ENCODE assay signal across 11 mouse cellular contexts in genomic region chr4:106679152-106679551, GRCm38 (mm10). TPM values are rescaled to one million over a fixed set of nuclear protein-coding genes. Genes with fewer than 3 reads are reported as not detected.
DNase-seq lines count a peak whose midpoint lies in the region; ATAC-seq and TF ChIP-seq lines count a peak whose summit lies in the region.
"Had no signal": no experiment of that assay in that cellular context is flagged by ENCODE, and none has a peak within 500 bp of the region (broad histone marks: within the 10 kb centered on the region; RNA-seq: fewer than 3 reads in every experiment).

No protein-coding gene starts in this region.

- DNase-seq in heart, postnatal 4 days = no peak
- DNase-seq in midbrain, embryonic 10.5 days (ENCODE audit: low spot score) = no peak
- no peak for DNase-seq in thymus, postnatal 10 days (ENCODE audit: low spot score in 2 of 2)
- no peak for DNase-seq in ovary, adult 18-20 months (ENCODE audit: low spot score)
- no peak for DNase-seq in adrenal gland, postnatal 14 days

- TF ChIP-seq CTCF in cortical plate, adult 2 months (IDR thresholded peaks at IDR 0.05; ENCODE audit: extremely low read depth, insufficient read depth, low read length) = no peak

- peaks cover 24% of the 10 kb centered on the region for H3K36me3 ChIP-seq in heart, embryonic 15.5 days
- H3K36me3 ChIP-seq in hindbrain, embryonic 13.5 days = peaks cover 27% of the 10 kb centered on the region
- H3K36me3 ChIP-seq in midbrain, embryonic 10.5 days = peaks cover 29% of the 10 kb centered on the region

- peak overlapping the region; percentile 79 for H3K4me2 ChIP-seq in heart, embryonic 15.5 days
- H3K4me2 ChIP-seq in hindbrain, embryonic 13.5 days = peak overlapping the region; percentile 90

- H3K9ac ChIP-seq in heart, embryonic 15.5 days = no peak overlapping the region
- H3K9ac ChIP-seq in hindbrain, embryonic 13.5 days = no peak overlapping the region

- H3K4me3 ChIP-seq in heart, embryonic 15.5 days = peak overlapping the region; percentile 87
- H3K4me3 ChIP-seq in cortical plate, adult 2 months (ENCODE audit: insufficient read depth, low read length) = peak overlapping the region; percentile 90
- H3K4me3 ChIP-seq in hindbrain, embryonic 13.5 days = peak overlapping the region; percentile 82
- peak overlapping the region; percentile 89 for H3K4me3 ChIP-seq in midbrain, embryonic 10.5 days

- TF ChIP-seq POLR2A in cortical plate, adult 2 months (IDR thresholded peaks at IDR 0.05; ENCODE audit: extremely low read depth, insufficient read depth, low read length) = no peak

- no peaks in the 10 kb centered on the region for H3K27me3 ChIP-seq in heart, embryonic 15.5 days
- H3K27me3 ChIP-seq in hindbrain, embryonic 13.5 days = no peaks in the 10 kb centered on the region
- no peaks in the 10 kb centered on the region for H3K27me3 ChIP-seq in midbrain, embryonic 10.5 days (ENCODE audit: low read depth, poor library complexity, severe bottlenecking)

- WGBS in heart, embryonic 15.5 days = 44% methylated on average over 3 of the region's 3 CpGs
- WGBS in hindbrain, embryonic 13.5 days = 44% methylated on average over 3 of the region's 3 CpGs
- WGBS in midbrain, embryonic 10.5 days = 34% methylated on average over 3 of the region's 3 CpGs

- no peak for ATAC-seq in heart, embryonic 15.5 days (replicated peaks; ENCODE audit: insufficient number of reproducible peaks, insufficient read depth, low FRiP score, low read depth)
- peak; percentile 56; the same call in 1 of the 2 replicates for ATAC-seq in hindbrain, embryonic 13.5 days (ENCODE audit: low FRiP score)

- no peaks in the 10 kb centered on the region for H3K9me3 ChIP-seq in heart, embryonic 15.5 days (replicated peaks)
- no peaks in the 10 kb centered on the region for H3K9me3 ChIP-seq in hindbrain, embryonic 13.5 days
- no peaks in the 10 kb centered on the region for H3K9me3 ChIP-seq in midbrain, embryonic 10.5 days (replicated peaks)

- H3K4me1 ChIP-seq in heart, embryonic 15.5 days (replicated peaks) = peaks cover 10% of the 10 kb centered on the region
- peaks cover 3% of the 10 kb centered on the region; the same call in 1 of the 2 replicates for H3K4me1 ChIP-seq in cortical plate, adult 2 months (ENCODE audit: control insufficient read depth, insufficient read depth, low read length)
- peaks cover 11% of the 10 kb centered on the region for H3K4me1 ChIP-seq in hindbrain, embryonic 13.5 days (replicated peaks)
- peaks cover 14% of the 10 kb centered on the region for H3K4me1 ChIP-seq in midbrain, embryonic 10.5 days

- H3K27ac ChIP-seq in heart, embryonic 15.5 days = no peak overlapping the region
- no peak overlapping the region for H3K27ac ChIP-seq in cortical plate, adult 2 months (ENCODE audit: insufficient read depth, low read length)
- H3K27ac ChIP-seq in hindbrain, embryonic 13.5 days = no peak overlapping the region
- H3K27ac ChIP-seq in midbrain, embryonic 10.5 days (replicated peaks) = no peak overlapping the region

RNA-seq across cellular contexts. Expression of gene Ttc4, which starts 0.4 kb away (rescaled TPM):
- 46.8 and 64.6 TPM in 2 replicates for polyA plus RNA-seq in heart, embryonic 15.5 days (2015; fragmentation: Nextera tagmentation; extraction: Ambion mirVana)
- 10 to 100 TPM; 21.6 to 23.9 TPM for total RNA-seq in heart, postnatal 4 days (2021)
- 112 and 118 TPM in 2 replicates for polyA plus RNA-seq in cortical plate, adult 2 months (2012; rRNA removed)
- 111 and 112 TPM in 2 replicates for polyA plus RNA-seq in hindbrain, embryonic 13.5 days (2015; fragmentation: Nextera tagmentation; extraction: Ambion mirVana)
- polyA plus RNA-seq in midbrain, embryonic 10.5 days (2016; fragmentation: Nextera tagmentation; extraction: Ambion mirVana) = 113 and 119 TPM in 2 replicates
- 26.0 and 30.3 TPM in 2 replicates for total RNA-seq in adrenal gland, postnatal 14 days (2021)

RNA-seq across cellular contexts. Expression of gene Pars2, which starts 28.3 kb away (rescaled TPM):
- 10.6 and 10.8 TPM in 2 replicates for polyA plus RNA-seq in heart, embryonic 15.5 days (2015; fragmentation: Nextera tagmentation; extraction: Ambion mirVana)
- 1 to 10 TPM; 6.7 to 7.4 TPM for total RNA-seq in heart, postnatal 4 days (2021)
- 10.4 and 10.7 TPM in 2 replicates for polyA plus RNA-seq in cortical plate, adult 2 months (2012; rRNA removed)
- polyA plus RNA-seq in hindbrain, embryonic 13.5 days (2015; fragmentation: Nextera tagmentation; extraction: Ambion mirVana) = 8.4 and 9.2 TPM in 2 replicates
- 16.2 and 16.5 TPM in 2 replicates for polyA plus RNA-seq in midbrain, embryonic 10.5 days (2016; fragmentation: Nextera tagmentation; extraction: Ambion mirVana)
- 6.3 and 8.6 TPM in 2 replicates for total RNA-seq in adrenal gland, postnatal 14 days (2021)

RNA-seq across cellular contexts. Expression of gene Mroh7, which starts 51.6 kb away (rescaled TPM):
- polyA plus RNA-seq in heart, embryonic 15.5 days (2015; fragmentation: Nextera tagmentation; extraction: Ambion mirVana) = 0.68 and 0.87 TPM in 2 replicates
- 1 to 10 TPM in 1 of 2 experiments, under 1 TPM in 1; 0.16 to 1.1 TPM for total RNA-seq in heart, postnatal 4 days (2021)
- 9.5 and 9.7 TPM in 2 replicates for polyA plus RNA-seq in cortical plate, adult 2 months (2012; rRNA removed)
- 0.21 and 0.36 TPM in 2 replicates for polyA plus RNA-seq in hindbrain, embryonic 13.5 days (2015; fragmentation: Nextera tagmentation; extraction: Ambion mirVana)
- 0.04 and 0.05 TPM in 2 replicates for polyA plus RNA-seq in midbrain, embryonic 10.5 days (2016; fragmentation: Nextera tagmentation; extraction: Ambion mirVana)
- total RNA-seq in adrenal gland, postnatal 14 days (2021) = 0.41 and 2.9 TPM in 2 replicates
- total RNA-seq: monocyte, adult 5-6 weeks had no signal
- polyA plus RNA-seq: CD4-positive, CD25-positive, alpha-beta regulatory T cell, adult 4 months had no signal

RNA-seq across cellular contexts. Expression of gene Fam151a, which starts 54.5 kb away (rescaled TPM):
- 0.31 and 0.36 TPM in 2 replicates for polyA plus RNA-seq in heart, embryonic 15.5 days (2015; fragmentation: Nextera tagmentation; extraction: Ambion mirVana)
- total RNA-seq in heart, postnatal 4 days (2021) = under 1 TPM; 0.19 to 0.41 TPM
- polyA plus RNA-seq in cortical plate, adult 2 months (2012; rRNA removed) = 0.06 TPM in 1 of 2 replicates, not detected in the other
- not detected in 2 replicates for polyA plus RNA-seq in hindbrain, embryonic 13.5 days (2015; fragmentation: Nextera tagmentation; extraction: Ambion mirVana)
- not detected in 2 replicates for polyA plus RNA-seq in midbrain, embryonic 10.5 days (2016; fragmentation: Nextera tagmentation; extraction: Ambion mirVana)
- total RNA-seq in adrenal gland, postnatal 14 days (2021) = 0.26 TPM in 1 of 2 replicates, not detected in the other
- total RNA-seq: gastrocnemius, adult 8-10 months; monocyte, adult 5-6 weeks had no signal
- polyA plus RNA-seq: CD4-positive, CD25-positive, alpha-beta regulatory T cell, adult 4 months had no signal

RNA-seq across cellular contexts. Expression of gene Ttc22, which starts 56.9 kb away (rescaled TPM):
- polyA plus RNA-seq in heart, embryonic 15.5 days (2015; fragmentation: Nextera tagmentation; extraction: Ambion mirVana) = 0.47 and 0.99 TPM in 2 replicates
- under 1 TPM; 0.38 to 0.45 TPM for total RNA-seq in heart, postnatal 4 days (2021)
- 1.3 and 1.9 TPM in 2 replicates for polyA plus RNA-seq in cortical plate, adult 2 months (2012; rRNA removed)
- 1.6 and 1.7 TPM in 2 replicates for polyA plus RNA-seq in hindbrain, embryonic 13.5 days (2015; fragmentation: Nextera tagmentation; extraction: Ambion mirVana)
- not detected in 2 replicates for polyA plus RNA-seq in midbrain, embryonic 10.5 days (2016; fragmentation: Nextera tagmentation; extraction: Ambion mirVana)
- total RNA-seq in adrenal gland, postnatal 14 days (2021) = not detected in 2 replicates
- total RNA-seq: gastrocnemius, adult 8-10 months; monocyte, adult 5-6 weeks had no signal
- polyA plus RNA-seq: CD4-positive, CD25-positive, alpha-beta regulatory T cell, adult 4 months had no signal
